Mouse (Mus musculus): ENCODE measurements at regions not wholly inside any gene's neighbourhood (a gene's known extent, or its start where the extent isn't known, plus 50 kb on each side); places are given as distances from the start of the nearest gene placed in this dataset.

DNA sequence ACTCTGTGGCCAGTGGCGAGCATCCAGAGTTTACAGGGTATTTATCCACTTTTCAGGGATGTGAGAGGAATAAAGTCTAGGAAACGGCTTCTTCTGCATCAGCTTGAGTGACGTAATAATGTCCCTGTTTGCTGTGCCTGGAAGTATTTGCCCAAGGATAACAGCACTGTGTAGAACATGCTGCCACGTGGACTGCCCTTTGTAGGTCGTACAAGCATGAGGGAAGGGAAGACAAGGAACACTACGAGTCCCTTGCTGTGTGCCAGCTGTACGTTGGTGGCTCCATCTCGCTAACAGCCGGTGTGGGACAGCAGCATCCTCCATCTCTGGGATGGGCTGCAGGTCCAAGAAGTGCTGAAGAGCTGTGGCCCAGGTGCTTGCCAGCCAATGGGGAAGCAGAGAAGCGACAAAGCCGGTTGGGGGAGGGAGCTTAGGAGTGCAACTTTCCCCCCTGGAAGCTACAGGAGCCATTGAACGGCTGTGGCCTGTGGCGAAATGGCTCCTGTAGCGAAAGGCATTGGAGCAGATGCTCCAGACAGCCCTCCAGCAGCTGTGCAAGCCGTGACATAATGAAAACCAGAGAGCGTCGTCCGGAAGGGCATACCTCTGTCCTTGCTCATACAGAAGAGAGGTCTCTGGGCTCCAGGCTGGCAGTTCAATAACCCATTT is 65.0 kb upstream of the Epcam start:
- Histone ChIP-seq H3K4me2 (peak overlapping the region; percentile 41), H3K27ac (no peak overlapping the region), H3K4me1 (peaks cover 10% of the 10 kb centered on the region), H3K9ac (no peak overlapping the region), H3K36me3 (no peaks in the 10 kb centered on the region), H3K9me3 (no peaks in the 10 kb centered on the region), H3K4me3 (no peak overlapping the region), H3K27me3 (no peaks in the 10 kb centered on the region)
- no peak for ATAC-seq (ENCODE audit: insufficient number of reproducible peaks, low FRiP score, low TSS enrichment, low read depth)
- WGBS: 36% methylated on average over 18 of the region's 18 CpGs

DNA sequence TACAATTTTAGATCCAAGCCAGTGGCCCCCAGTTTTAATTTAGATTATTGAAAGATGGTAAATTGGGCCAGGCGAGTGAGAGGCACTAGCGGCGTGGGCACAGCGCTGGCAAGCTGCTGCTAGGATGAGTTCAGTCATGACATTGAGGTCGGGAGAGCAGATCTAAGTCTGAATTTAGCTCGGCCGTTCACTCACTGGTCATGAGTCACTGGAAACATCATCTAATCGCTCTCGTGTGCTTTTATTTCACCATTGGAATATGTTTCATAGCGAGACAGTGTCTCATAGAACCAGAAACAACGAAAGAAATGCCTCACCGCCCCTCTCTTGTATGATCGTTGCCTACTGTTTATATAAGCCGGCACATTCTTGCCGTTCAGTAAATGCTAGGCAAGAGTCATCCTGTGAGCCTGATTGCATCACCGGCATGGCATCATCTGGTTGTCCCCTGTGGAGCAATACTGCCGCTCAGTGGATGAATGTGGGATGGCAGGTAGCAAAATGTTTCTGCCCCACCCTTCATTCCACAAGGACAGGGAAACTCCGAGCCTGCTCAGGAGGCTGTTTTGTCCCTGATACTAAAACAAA is 64.3 kb upstream of the Epcam start:
- peak overlapping the region; percentile 19 for H3K4me3 ChIP-seq
- no peak overlapping the region for H3K9ac ChIP-seq
- 8% methylated on average over 18 of the region's 18 CpGs for WGBS
- peaks cover 10% of the 10 kb centered on the region for H3K4me1 ChIP-seq
- H3K36me3 ChIP-seq: no peaks in the 10 kb centered on the region
- no peaks in the 10 kb centered on the region for H3K9me3 ChIP-seq
- no peaks in the 10 kb centered on the region for H3K27me3 ChIP-seq
- no peak for ATAC-seq (ENCODE audit: insufficient number of reproducible peaks, low FRiP score, low TSS enrichment, low read depth)
- H3K4me2 ChIP-seq: peak overlapping the region; percentile 41
- H3K27ac ChIP-seq: no peak overlapping the region

DNA sequence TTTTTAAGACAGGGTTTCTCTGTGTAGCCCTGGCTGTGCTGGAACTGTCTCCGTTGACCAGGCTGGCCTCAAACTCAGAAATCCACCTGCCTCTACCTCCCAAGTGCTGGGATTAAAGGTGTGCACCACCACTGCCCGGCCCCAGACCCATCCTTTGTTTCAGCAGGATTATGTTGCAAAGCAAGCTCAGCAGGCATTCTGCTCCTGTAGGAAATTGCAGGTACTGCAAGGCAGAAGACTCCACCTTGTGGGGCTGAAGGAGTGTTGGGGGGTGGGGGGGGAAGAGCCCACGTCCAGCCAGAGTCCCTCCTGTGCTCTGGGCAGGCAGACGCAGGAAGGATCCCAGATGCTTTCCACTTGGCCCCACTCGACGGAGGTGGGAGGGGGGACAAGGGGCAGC is 52.2 kb upstream of the Epcam start:
- H3K27me3 ChIP-seq: no peaks in the 10 kb centered on the region
- ATAC-seq (ENCODE audit: insufficient number of reproducible peaks, low FRiP score, low TSS enrichment, low read depth): no peak
- H3K9me3 ChIP-seq: no peaks in the 10 kb centered on the region
- H3K4me3 ChIP-seq: no peak overlapping the region
- 61% methylated on average over 6 of the region's 6 CpGs for WGBS
- no peak overlapping the region for H3K4me2 ChIP-seq
- no peaks in the 10 kb centered on the region for H3K4me1 ChIP-seq
- no peaks in the 10 kb centered on the region for H3K36me3 ChIP-seq
- no peak overlapping the region for H3K9ac ChIP-seq
- H3K27ac ChIP-seq: no peak overlapping the region

DNA sequence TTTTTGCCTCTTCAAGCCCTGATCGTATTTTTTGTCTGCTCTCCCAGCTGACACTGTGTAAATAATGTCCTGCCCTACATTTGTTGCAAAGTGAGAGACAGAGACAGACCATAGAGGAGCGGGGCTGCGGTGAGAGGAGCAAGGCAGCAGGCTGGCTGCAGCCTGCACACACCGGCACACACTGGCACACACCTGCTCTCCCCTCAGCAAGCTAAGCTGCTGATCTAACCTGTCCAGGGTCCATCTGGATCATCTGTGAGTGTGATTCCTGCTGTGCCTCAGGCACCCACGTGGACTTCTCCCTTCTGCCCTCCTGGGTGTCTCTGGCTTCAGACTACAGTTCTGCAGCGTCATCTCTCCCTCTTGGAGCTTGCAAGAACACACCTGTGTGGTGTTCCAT is 50.4 kb upstream of the Epcam start:
- 55% methylated on average over 6 of the region's 6 CpGs for WGBS
- no peaks in the 10 kb centered on the region for H3K4me1 ChIP-seq
- H3K27me3 ChIP-seq: no peaks in the 10 kb centered on the region
- no peaks in the 10 kb centered on the region for H3K36me3 ChIP-seq
- H3K9me3 ChIP-seq: no peaks in the 10 kb centered on the region
- ATAC-seq (ENCODE audit: insufficient number of reproducible peaks, low FRiP score, low TSS enrichment, low read depth): no peak
- no peak overlapping the region for H3K4me2 ChIP-seq
- no peak overlapping the region for H3K27ac ChIP-seq
- no peak overlapping the region for H3K4me3 ChIP-seq
- no peak overlapping the region for H3K9ac ChIP-seq
